Mouse (Mus musculus): Measurements from ENCODE around the gene Tmem59. TPM values are rescaled to one million over a fixed set of nuclear protein-coding genes. Genes with fewer than 3 reads are reported as not detected.

The Tmem59 gene
- total and polyA plus RNA-seq, 3 experiments: 50.7 to 71.8 (median 68.5) TPM

DNA sequence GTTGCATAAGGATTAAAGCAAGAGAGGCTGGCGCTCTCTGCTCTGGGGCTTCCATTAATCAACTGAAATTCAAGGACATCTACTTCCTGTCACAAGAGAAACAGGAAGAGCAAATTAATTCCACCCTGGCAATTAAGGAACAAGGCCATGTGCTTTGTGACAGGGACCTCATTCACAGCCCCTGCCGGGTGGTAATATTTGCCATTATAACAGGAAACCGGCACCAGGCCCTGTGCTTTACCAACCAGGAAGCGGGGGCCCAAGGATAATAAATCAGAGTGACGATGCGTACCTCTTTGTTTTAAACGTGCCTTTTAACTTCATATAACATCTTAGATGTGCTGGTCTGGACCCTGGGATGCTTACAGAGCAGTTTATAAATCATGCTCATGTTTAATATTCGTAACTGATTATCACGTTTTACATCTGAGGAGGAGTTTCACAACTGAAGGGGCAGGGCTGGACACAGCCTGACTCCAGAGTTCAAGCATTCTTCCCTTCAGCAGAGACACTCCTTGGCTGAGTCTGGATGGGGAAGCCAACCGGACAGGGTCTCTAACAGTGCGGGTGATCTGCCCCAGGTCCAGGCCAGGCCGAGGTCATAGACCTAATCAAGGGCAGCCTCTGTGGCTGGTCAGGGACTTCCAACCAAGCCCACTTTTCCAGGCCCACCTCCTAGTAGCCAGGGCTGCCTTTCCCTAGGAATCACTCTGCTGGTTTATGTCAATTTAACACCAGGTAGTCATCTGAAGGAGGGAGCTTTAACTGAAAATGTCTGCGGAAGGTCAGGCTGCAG lies 38.2 kb upstream of the Tmem59 start:
- Histone ChIP-seq H3K79me2 (replicated peaks; ENCODE audit: control insufficient read depth, extremely low read depth, insufficient read depth, poor library complexity, severe bottlenecking) (no peaks in the 10 kb centered on the region), H3K4me2 (ENCODE audit: insufficient read depth, low read depth, poor library complexity, severe bottlenecking) (no peak overlapping the region), H3K4me1 (ENCODE audit: control insufficient read depth in 1 of 2, insufficient read depth in 2 of 2) (peaks cover 0 to 21% of the 10 kb centered on the region in 2 experiments; a peak in 2 of 4 replicates), H3K27ac (ENCODE audit: insufficient read depth, low read depth) (no peak overlapping the region), H3K27me3 (replicated peaks) (no peaks in the 10 kb centered on the region), H3K36me3 (replicated peaks in 1 of 2; ENCODE audit: control insufficient read depth in 1 of 2, insufficient read depth in 1 of 2, low read length in 1 of 2) (peaks cover 34 to 74% of the 10 kb centered on the region in 2 experiments), H3K4me3 (replicated peaks in 1 of 3; ENCODE audit: low read depth in 2 of 3, low read length in 2 of 3, poor library complexity in 1 of 3) (no peak overlapping the region), H3K9me3 (replicated peaks; ENCODE audit: low read length) (no peaks in the 10 kb centered on the region), H3K9ac (ENCODE audit: insufficient read depth, low read depth) (no peak overlapping the region)
- dilution Hi-C loops (cut with MboI; ENCODE audit: extremely low pct_ligation_motif_present, extremely low pct_unique_long_range_greater_than_20kb, low sequenced_read_pairs): no loop called here
- DNase-seq (ENCODE audit: extremely low read depth): no peak
- TF ChIP-seq IRF4 (IDR thresholded peaks at IDR 0.05; ENCODE audit: low read depth, low read length): no peak
- no peak for TF ChIP-seq RAD21 (IDR thresholded peaks at IDR 0.05; ENCODE audit: low read depth, low read length)
- no peak for TF ChIP-seq UBTF (IDR thresholded peaks at IDR 0.05; ENCODE audit: low read depth, low read length)
- TF ChIP-seq HCFC1 (IDR thresholded peaks at IDR 0.05; ENCODE audit: low read depth, low read length): no peak
- TF ChIP-seq USF1 (IDR thresholded peaks at IDR 0.05; ENCODE audit: low read depth, low read length): no peak
- TF ChIP-seq NRF1 (IDR thresholded peaks at IDR 0.05; ENCODE audit: low read depth, low read length): no peak
- no peak for TF ChIP-seq MEF2A (IDR thresholded peaks at IDR 0.05; ENCODE audit: borderline replicate concordance, low read depth, low read length)
- no peak for TF ChIP-seq RCOR1 (conservative IDR thresholded peaks at IDR 0.05; ENCODE audit: low read depth, low read length)
- TF ChIP-seq ZC3H11A (IDR thresholded peaks at IDR 0.05; ENCODE audit: low read depth, low read length): no peak
- TF ChIP-seq EP300 (IDR thresholded peaks at IDR 0.05; ENCODE audit: low read length): no peak
- no peak for TF ChIP-seq ZNF384 (IDR thresholded peaks at IDR 0.05; ENCODE audit: low read depth, low read length)
- TF ChIP-seq CHD1 (IDR thresholded peaks at IDR 0.05; ENCODE audit: low read depth, low read length): no peak
- no peak for TF ChIP-seq PAX5 (IDR thresholded peaks at IDR 0.05; ENCODE audit: low read length)
- TF ChIP-seq MAZ (IDR thresholded peaks at IDR 0.05; ENCODE audit: low read depth, low read length): no peak
- TF ChIP-seq GABPA (IDR thresholded peaks at IDR 0.05; ENCODE audit: insufficient replicate concordance, low read depth, low read length): no peak
- TF ChIP-seq POLR2A (IDR thresholded peaks at IDR 0.05; ENCODE audit: low read depth, low read length): no peak
- TF ChIP-seq MYC (IDR thresholded peaks at IDR 0.05; ENCODE audit: low read depth, low read length): no peak
- no peak for TF ChIP-seq NELFE (IDR thresholded peaks at IDR 0.05; ENCODE audit: low read depth, low read length)
- no peak for TF ChIP-seq MXI1 (IDR thresholded peaks at IDR 0.05; ENCODE audit: low read depth, low read length)
- in situ Hi-C loops (cut with MboI; ENCODE audit: low pct_ligation_motif_present, low pct_unique_long_range_greater_than_20kb, low sequenced_read_pairs): loop anchor here (10.0 kb wide), 1 partner anchor 145 kb away; no protein-coding TSS in a partner anchor

GRCm38 (mm10) chr4:107143511-107143910 lies 34.7 kb upstream of the Tmem59 start:
- no peaks in the 10 kb centered on the region for H3K79me2 ChIP-seq (replicated peaks; ENCODE audit: control insufficient read depth, extremely low read depth, insufficient read depth, poor library complexity, severe bottlenecking)
- no peak overlapping the region for H3K4me3 ChIP-seq (replicated peaks in 1 of 3; ENCODE audit: low read depth in 2 of 3, low read length in 2 of 3, poor library complexity in 1 of 3)
- H3K4me2 ChIP-seq (ENCODE audit: insufficient read depth, low read depth, poor library complexity, severe bottlenecking): no peak overlapping the region
- TF ChIP-seq ZKSCAN1 (IDR thresholded peaks at IDR 0.05; ENCODE audit: borderline replicate concordance, low read depth, low read length): no peak
- TF ChIP-seq GABPA (IDR thresholded peaks at IDR 0.05; ENCODE audit: insufficient replicate concordance, low read depth, low read length): no peak
- no peak for TF ChIP-seq IRF4 (IDR thresholded peaks at IDR 0.05; ENCODE audit: low read depth, low read length)
- no peak for TF ChIP-seq EP300 (IDR thresholded peaks at IDR 0.05; ENCODE audit: low read length)
- no peak for TF ChIP-seq POLR2A (IDR thresholded peaks at IDR 0.05; ENCODE audit: low read depth, low read length)
- TF ChIP-seq POLR2AphosphoS2 (IDR thresholded peaks at IDR 0.05; ENCODE audit: low read depth, low read length): no peak
- TF ChIP-seq MAZ (IDR thresholded peaks at IDR 0.05; ENCODE audit: low read depth, low read length): no peak
- TF ChIP-seq NELFE (IDR thresholded peaks at IDR 0.05; ENCODE audit: low read depth, low read length): no peak
- TF ChIP-seq SIN3A (IDR thresholded peaks at IDR 0.05; ENCODE audit: low read length): no peak
- TF ChIP-seq KAT2A (IDR thresholded peaks at IDR 0.05; ENCODE audit: insufficient replicate concordance, low read length): no peak
- no peak for TF ChIP-seq CHD2 (IDR thresholded peaks at IDR 0.05; ENCODE audit: low read length)
- no peak for TF ChIP-seq JUN (IDR thresholded peaks at IDR 0.05; ENCODE audit: insufficient read depth, low read depth, low read length)
- no peak for TF ChIP-seq CTCF (conservative IDR thresholded peaks at IDR 0.05 in 1 of 2, IDR thresholded peaks at IDR 0.05 in 1 of 2; ENCODE audit: low read depth in 2 of 2, low read length in 2 of 2)
- no peak for TF ChIP-seq BHLHE40 (IDR thresholded peaks at IDR 0.05; ENCODE audit: low read depth, low read length)
- TF ChIP-seq ZMIZ1 (IDR thresholded peaks at IDR 0.05; ENCODE audit: low read depth, low read length): no peak
- TF ChIP-seq RCOR1 (conservative IDR thresholded peaks at IDR 0.05; ENCODE audit: low read depth, low read length): no peak
- H3K27ac ChIP-seq (ENCODE audit: insufficient read depth, low read depth): no peak overlapping the region
- DNase-seq (ENCODE audit: extremely low read depth): no peak
- H3K27me3 ChIP-seq (replicated peaks): no peaks in the 10 kb centered on the region
- H3K9ac ChIP-seq (ENCODE audit: insufficient read depth, low read depth): no peak overlapping the region
- in situ Hi-C loops (cut with MboI; ENCODE audit: low pct_ligation_motif_present, low pct_unique_long_range_greater_than_20kb, low sequenced_read_pairs) (loop anchor here (10.0 kb wide), 1 partner anchor 149 kb away; no protein-coding TSS in a partner anchor), dilution Hi-C loops (cut with MboI; ENCODE audit: extremely low pct_ligation_motif_present, extremely low pct_unique_long_range_greater_than_20kb, low sequenced_read_pairs) (no loop called here)
- peaks cover 46 to 84% of the 10 kb centered on the region in 2 experiments for H3K36me3 ChIP-seq (replicated peaks in 1 of 2; ENCODE audit: control insufficient read depth in 1 of 2, insufficient read depth in 1 of 2, low read length in 1 of 2)
- H3K9me3 ChIP-seq (replicated peaks; ENCODE audit: low read length): no peaks in the 10 kb centered on the region
- peaks cover 0 to 18% of the 10 kb centered on the region in 2 experiments; a peak in 2 of 4 replicates for H3K4me1 ChIP-seq (ENCODE audit: control insufficient read depth in 1 of 2, insufficient read depth in 2 of 2)
